Mouse (Mus musculus) testis, postnatal 10 days (tissue): ENCODE measurements around the gene Tenm1.

Source experiments
- DNase-seq: peaks from one replicate; pipeline ENCODE4 v3.0.0; 2021; ENCODE audit warnings: low spot score

Tenm1 gene

DNA sequence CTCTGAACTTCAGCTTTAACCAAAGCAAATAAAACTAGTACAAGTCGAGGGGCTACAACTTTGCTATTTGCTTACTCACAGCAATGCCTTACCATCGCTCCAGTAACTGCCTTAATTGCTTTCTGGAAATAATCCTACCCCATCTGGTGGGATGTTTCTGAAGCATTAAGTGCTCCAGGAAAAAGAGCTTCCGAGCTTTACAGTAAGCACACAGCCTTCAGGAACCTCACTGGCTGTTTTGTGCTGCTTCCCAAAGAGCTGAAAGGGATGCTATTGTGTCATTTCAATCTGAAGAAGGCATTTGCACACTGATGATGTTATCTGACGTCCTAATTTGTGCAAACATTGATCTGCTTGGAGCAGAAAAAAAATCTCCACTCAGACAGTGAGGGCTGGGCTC is 647.4 kb downstream of the Tenm1 start:
- no peak for DNase-seq

DNA sequence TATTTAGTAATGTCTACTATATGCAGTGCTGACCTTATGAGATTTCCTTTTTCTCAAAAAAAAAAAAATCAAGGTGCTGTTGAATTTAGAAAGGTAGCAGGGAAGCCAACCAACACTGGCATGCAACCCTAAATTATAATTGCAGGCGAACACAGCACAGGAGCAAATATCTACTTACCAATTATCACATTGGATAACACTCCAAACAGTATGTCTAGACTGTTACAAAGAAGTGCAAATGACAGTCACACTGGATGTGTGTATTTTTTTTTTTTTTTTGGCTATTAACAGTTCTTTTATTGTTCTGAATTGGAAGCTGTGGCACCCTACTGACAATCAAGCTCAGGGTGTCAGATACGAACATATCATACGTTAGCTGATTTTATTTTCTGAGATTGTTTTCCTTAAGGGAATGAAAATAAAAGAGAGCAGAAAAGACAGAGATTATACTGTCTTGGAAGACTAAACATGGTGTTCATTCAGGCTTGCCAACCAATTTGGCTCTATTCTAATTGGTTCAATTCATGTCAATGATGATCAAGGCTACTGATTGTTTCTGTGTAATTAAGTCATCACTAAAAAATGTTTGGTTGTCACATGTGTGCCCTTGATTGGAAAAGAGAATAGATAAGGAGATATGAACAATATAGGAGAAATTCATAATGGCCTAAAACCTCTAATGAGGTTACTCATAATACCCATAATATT is 710.7 kb downstream of the Tenm1 start:
- DNase-seq: no peak

DNA sequence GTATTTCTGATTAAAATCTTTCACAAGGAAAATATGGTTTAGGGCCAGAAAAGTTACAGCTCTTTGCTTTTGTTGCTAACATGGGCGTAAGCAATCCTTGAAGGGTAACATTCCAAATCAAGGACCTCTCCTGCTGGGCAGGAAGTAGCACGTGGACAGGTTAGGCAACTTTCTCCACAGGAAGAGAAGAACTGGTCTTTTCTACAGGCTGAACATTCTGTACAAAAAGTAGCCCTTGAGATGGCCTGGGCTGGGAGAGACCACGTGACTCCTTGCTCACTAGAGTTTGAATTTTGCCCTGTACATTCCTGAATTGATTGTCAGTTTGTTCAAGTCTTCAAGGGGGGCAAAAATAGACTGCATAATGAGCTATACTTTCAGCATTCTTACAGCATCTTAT is 728.6 kb downstream of the Tenm1 start:
- DNase-seq: no peak

DNA sequence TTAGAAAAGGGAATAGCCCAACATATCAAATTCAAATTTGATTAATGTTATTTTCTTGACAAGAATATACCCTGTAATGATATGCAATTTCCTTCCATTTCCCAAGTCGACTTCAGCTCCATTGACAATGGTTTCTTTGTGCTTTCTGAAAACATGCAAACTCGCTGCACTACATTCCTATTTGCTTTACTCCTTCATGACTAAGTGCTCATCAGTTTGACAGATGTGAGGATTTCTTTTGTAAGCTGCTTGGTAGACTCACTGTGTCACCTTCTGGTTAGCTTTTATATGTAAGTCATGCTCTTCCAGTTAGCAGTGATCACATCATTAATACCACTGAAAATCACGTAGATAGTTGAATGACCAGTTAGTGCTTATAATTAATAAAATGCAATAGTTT is 781.8 kb downstream of the Tenm1 start:
- DNase-seq: no peak

DNA sequence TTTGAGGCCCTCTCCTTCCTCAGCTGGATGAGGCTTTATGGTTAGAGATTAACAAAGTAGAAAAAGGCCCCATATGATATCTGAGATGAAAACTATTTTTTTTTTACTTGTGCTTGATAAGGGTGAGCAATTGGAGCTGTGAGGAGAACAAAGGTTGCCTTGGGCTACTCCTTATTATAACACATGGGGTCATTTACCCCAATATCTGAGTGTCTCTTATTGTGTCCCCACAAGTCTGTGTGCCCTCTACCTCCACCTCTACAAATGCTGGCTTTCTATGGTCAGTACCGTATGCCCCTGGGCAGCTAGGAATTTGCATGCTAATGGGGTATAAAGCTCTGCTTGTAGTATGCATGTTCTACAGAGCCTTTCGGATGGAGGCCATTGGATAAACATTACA is 848.4 kb downstream of the Tenm1 start:
- DNase-seq: no peak

DNA sequence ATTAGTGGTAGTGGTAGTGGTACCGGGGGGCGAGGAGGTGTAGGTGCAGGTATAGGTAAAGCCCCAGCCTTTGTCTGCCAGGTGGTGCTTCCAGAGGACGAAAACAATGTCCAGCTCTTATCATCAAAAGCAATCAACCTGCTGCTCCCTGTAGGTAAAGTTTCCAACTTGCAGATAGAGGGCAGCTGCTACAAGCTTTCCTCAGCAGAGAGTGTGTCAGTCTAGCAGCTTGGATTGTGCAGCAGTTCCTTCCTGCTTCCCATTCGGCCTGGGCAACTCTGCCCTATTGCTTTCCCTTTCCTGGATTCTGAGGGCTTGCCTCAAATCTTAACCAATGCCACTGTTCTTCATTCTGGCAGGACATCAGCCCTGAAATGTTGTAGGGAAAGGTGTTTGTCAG is 870.2 kb downstream of the Tenm1 start:
- DNase-seq: no peak

DNA sequence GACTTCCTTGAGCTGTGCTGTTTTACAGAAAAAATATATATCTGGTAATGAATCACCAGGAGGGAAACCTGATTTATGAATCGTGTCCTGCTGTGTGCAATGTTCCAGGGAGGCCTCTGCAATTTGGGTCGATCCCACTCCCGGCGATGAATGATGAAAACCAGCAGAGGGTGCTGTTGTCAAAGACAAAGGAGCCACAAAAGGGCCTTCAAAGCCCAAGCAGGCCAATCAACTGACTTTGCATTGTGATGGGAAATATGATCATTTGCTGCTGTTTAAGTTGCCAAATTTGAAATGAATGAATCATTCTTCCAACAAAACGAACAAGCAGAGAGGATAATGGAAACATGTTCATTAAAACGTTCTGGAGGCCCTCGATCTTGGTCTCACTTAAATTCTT is 871.6 kb downstream of the Tenm1 start:
- peak; percentile 44 for DNase-seq

DNA sequence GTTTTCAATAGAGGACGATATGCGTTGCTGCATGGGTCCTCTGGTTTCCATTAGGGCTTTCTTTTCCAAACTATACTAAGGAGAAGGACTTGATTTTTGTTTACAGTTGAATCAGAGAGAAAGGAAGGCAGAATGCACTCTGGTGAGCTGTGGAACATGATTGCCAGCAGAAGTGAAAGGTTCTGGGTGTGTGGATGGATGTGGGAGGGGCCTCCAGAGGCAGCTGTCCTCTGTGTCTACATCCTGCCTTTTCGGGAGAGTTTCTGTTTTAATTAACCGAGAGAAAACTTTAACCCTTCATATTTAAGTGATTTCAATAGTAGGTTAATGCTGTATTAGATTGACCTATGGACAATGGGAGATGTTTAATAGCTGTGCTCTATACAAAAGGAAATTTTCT is 880.4 kb downstream of the Tenm1 start:
- no peak for DNase-seq

DNA sequence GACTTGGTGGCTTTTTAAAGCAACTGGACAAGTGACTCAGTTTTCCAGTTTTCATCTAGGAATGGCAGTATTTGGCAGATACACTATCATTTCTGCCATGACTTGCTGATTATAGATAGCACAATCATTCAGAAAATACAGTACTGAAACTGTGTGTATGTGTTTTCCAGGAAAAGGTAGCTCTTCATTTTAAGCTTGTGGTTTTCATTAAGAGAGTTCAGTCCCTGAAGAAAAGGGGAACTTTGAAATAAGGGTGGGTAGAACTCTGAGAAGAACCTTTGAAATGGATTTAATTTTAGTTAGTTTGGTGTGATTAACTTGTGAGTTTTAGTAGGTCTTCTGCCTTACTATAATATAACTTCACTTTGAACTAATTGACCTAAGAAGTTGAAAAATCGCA is 883.9 kb downstream of the Tenm1 start:
- DNase-seq: no peak

DNA sequence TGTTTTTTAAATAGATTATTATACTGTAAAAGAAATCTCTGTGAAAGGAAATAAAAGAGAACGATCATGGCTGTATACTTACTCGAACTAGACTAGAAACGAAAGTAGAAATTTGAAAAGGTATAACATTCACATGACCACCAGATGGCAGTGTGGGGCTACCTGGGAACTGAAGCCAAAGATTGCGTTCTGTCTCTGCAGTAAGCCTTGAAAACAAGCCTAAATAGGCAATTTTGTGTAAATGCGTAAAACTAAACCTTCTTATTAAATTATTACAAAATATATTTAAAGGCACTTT is 888.2 kb downstream of the Tenm1 start:
- DNase-seq: peak; percentile 74

DNA sequence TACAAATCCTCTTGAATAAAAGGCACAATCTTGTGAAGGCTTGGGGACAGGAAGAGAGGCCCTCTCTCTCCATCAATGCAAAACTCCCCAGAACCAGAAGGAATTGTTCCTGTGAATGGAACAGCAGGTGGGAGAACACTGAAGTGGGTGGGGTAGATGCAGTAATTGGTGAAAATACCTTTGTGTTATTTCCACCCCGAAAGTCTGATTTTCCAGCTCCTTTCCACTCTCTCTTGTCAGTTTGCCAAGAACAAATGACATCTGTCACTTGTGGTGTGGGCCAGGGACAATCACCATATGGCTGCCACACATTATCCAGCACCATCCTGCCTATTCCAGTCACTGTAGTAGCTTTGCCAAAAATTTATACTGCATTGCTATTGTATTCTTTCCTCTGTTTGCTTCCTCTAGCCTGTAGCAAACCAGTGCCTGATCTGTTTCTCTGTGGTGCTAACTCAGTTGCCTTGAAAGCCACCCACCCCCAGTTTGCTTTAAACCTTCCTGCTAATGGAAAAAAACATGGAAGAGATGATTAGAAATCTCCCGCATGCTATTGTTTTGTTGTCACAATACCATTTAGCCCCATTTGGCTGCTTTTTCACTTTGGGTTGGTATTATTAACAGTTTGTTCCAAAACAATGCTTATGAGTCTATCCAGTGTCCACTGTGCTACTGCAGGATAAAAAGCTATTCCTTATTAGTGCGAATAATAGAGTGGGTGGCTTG is 888.7 kb downstream of the Tenm1 start:
- no peak for DNase-seq

DNA sequence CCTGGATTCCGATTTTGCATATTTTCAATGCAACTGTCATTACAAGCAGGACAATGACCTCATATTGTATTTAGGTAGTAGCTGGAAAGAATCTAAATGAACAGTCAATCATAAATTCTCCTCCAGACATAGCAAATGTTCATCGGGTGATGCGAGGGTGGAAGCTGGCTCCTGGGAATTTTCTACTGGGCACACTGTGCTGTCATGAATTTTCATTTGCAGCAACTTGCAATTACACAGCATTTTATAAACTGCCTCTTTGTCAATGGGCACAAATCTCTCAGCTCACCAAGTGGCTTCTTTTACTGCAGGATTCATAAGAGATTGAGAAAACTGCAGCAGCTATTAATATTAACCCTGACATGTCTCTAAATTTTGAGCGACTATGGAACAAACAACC is 898.2 kb downstream of the Tenm1 start:
- no peak for DNase-seq

DNA sequence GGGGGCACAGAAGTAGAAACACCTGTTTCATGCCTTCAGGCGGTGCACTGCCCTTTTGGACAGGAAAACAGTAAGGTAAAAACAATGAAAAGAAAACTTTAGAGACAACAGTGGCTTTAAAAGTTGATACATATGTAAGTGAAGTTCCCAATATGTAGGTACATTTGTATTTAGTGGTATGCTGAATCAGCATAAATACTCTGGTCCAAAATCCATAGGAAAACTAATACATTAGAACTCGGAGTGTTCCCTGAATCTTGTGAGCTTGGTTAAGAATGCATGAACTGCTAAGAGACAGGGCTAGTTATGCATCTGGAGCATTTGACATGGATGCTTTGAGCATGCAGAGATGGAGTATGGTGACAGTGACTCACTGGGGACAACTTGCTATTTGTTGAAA is 906.1 kb downstream of the Tenm1 start:
- DNase-seq: no peak

DNA sequence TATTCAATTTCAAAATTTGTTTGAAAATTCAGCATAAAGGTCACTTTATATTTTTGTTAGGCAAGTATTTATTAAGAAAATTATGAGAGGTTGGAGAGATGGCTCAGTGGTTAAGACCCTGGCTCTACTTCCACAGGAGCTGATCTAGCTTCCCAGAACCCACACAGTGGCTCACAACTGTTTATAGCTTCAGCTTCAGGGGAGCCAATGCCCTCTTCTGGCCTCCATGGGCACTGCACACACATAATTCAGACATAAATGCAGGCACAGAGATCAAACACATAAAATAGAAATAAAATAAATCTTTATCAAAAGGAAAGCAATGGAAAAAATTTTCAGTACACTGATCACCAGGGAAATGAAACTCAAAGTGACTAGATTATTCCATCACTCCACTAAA is 916.4 kb downstream of the Tenm1 start:
- no peak for DNase-seq

DNA sequence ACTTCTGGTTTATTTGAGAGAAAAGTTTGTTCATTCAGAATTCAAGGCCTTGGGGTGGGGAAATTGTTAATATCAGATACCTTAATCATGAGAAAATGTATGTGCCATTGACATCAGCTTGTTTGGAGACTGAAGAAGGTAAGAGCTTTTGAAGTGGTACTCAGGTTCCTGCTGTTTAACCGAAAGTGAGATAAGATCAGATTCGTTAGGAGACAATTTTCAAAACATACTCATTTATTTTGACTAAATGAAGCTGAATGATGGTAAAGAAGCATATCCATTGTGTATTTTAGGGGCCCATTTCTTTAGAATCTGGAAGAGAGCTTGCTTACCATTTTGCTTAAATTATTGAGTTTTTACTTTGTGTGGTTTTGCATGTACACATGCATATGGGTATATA is 917.8 kb downstream of the Tenm1 start:
- no peak for DNase-seq

DNA sequence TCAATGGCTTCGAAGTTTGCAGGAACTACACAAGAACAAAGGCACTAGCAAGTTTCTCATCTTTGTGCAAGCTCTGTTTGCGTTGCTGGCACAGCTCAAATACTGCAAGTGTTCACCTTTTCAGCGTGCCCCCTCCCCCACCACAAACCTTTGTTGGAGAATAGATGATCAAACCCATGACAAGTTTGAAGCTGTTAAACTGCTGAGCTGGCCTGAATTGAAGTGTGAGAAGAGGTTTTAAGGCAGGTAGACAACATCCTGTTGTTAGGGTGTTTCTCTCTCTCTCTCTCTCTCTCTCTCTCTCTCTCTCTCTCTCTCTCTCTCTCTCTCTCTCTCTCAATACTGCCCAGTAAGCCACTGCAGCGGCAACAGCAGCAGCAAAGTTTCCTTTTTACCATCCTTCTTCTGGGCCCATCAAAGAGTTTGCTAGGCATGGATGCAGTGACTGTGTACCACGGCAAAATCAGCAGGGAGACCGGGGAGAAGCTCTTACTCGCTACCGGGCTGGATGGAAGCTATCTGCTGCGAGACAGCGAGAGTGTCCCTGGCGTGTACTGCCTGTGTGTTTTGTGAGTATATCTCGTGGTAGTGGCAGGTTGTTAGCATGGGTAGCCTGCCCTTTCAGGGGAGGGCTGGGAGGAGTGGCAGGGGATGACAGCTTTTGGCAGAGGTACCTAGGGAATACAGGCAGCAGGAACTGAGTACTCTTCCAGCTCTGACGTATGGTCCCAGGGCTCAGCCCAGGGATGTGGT is 926.5 kb downstream of the Tenm1 start, which contains the start of gene Sh2d1a:
Gene Sh2d1a (plus strand): TSS at position 163 of the 753 bp plus-strand sequence.
- no peak for DNase-seq

DNA sequence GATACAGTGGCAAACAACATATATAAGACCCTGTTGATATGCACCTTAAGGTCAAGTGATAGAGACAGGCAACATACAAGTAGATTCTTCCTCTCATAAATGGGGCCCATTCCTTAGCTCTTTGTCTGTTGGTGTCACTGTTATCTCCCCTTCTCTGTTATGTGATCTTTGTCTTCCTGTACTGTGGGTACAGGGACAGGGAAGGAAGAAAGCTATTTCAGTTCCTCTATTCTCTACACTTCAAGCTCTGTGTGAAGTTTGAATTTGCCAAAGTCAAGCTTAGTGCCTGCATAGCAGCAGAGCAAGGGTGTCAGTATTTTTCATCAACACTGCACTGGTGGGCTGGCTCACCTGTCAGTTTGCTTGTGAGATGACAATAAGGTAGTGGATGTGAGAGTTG is 928.4 kb downstream of the Tenm1 start:
- no peak for DNase-seq

DNA sequence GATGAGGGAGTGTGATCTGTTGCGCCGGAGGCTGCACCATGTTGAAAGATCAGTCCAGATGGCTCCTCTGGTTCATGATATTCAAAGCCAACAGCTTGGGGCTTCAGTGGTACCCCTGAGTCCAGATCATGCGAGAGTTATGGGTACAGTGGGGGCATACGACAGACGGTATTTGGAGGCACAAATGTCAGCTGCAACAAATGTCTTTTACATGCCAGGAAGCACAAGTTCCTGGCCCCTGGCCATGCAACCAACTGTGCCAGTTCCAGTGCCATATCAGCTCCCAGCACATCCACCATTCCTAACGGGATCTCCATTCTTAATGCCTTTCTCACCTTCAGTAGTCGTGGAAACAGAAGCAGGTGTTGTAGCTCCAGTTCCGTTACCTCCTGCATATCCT is 938.6 kb downstream of the Tenm1 start:
- no peak for DNase-seq

DNA sequence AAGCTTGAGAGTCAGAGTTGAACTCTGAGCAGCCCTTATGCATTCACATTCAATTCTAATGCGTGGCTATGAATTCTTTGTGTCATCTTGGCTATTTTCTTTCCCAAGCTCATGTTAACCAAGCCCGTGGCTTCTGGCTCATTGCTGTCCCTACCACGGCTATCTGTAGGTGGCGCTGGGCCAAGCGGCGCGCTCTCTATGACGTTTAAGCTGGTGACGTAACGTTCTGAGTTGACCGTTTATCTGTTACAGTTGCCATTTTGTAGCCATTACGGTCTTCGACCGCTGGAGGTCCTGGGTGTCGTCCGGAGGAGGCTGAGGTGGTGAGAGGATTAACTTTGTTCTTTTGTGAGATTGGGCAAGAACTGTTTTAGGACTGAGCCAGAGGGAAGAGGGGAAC is 939.5 kb downstream of the Tenm1 start, which contains the start of gene Tex13c2:
Gene Tex13c2 (plus strand): TSS at position 246 of the 400 bp plus-strand sequence.
- peak; percentile 41 for DNase-seq
